Mouse (Mus musculus) embryonic facial prominence, embryonic 15.5 days (tissue): ENCODE results near the gene Tnfrsf8. TPM values are rescaled to one million over a fixed set of nuclear protein-coding genes. Genes with fewer than 3 reads are reported as not detected.

Source experiments
- ATAC-seq: fragments of 200-750 bp; cut with Nextera tagmentation; 2 replicates; pipeline ENCODE4 v1.8.0; 2017; ENCODE audit warnings: low read depth, moderate TSS enrichment; ENCODE audit not compliant: insufficient number of reproducible peaks, low FRiP score, low TSS enrichment
- H3K27ac ChIP-seq: fragments of 300-500 bp; sonication (generic); replicated peaks from 2 replicates; pipeline ENCODE4 v1.5.1; 2015; ENCODE audit warnings: mild to moderate bottlenecking, inconsistent platforms
- H3K27me3 ChIP-seq: fragments of 300-500 bp; sonication (generic); 2 replicates; pipeline ENCODE4 v1.6.1; 2015; ENCODE audit warnings: inconsistent platforms
- H3K36me3 ChIP-seq: fragments of 300-500 bp; sonication (generic); 2 replicates; pipeline ENCODE4 v1.6.1; 2015; ENCODE audit warnings: mild to moderate bottlenecking, inconsistent platforms
- H3K4me1 ChIP-seq: fragments of 300-500 bp; sonication (generic); 2 replicates; pipeline ENCODE4 v1.6.1; 2015; ENCODE audit warnings: inconsistent platforms
- H3K4me2 ChIP-seq: fragments of 300-500 bp; sonication (generic); replicated peaks from 2 replicates; pipeline ENCODE4 v1.6.1; 2015; ENCODE audit warnings: mild to moderate bottlenecking, inconsistent platforms
- H3K4me3 ChIP-seq: fragments of 300-500 bp; sonication (generic); replicated peaks from 2 replicates; pipeline ENCODE4 v1.5.1; 2015; ENCODE audit warnings: mild to moderate bottlenecking, inconsistent platforms
- H3K9ac ChIP-seq: fragments of 300-500 bp; sonication (generic); 2 replicates; pipeline ENCODE4 v1.6.1; 2015; ENCODE audit warnings: inconsistent platforms
- H3K9me3 ChIP-seq: fragments of 300-500 bp; sonication (generic); replicated peaks from 2 replicates; pipeline ENCODE4 v1.6.1; 2016; ENCODE audit warnings: inconsistent platforms
- WGBS: fragments of 180-500 bp; shearing (Covaris S2); methylation state at CpG from one replicate; pipeline ENCODE4 v1.1.7; 2015; 5-methylcytosine and 5-hydroxymethylcytosine counted together
- polyA plus RNA-seq: library from polyadenylated mRNA; unstranded; fragments of >200 nt; fragmentation: Nextera tagmentation; extraction: Ambion mirVana; gene quantifications from 2 replicates; pipeline ENCODE4 v1.2.1, GENCODE M21; 2015

Gene Tnfrsf8
- polyA plus RNA-seq, 1 experiment from 2014 or later, result 0.20 TPM

GRCm38 (mm10) chr4:145264761-145265160 lies 50.2 kb downstream of the Tnfrsf8 start:
- no peak for ATAC-seq
- no peaks in the 10 kb centered on the region for H3K9me3 ChIP-seq
- 34% methylated on average over 2 of the region's 2 CpGs for WGBS
- H3K9ac ChIP-seq, result no peak overlapping the region
- H3K4me1 ChIP-seq, result 0 out of 2 replicates have a peak, but pooled peaks cover 4% of the 10 kb centered on the region
- no peak overlapping the region for H3K4me3 ChIP-seq
- no peak overlapping the region for H3K27ac ChIP-seq
- H3K27me3 ChIP-seq, result no peaks in the 10 kb centered on the region
- H3K36me3 ChIP-seq, result no peaks in the 10 kb centered on the region
- no peak overlapping the region for H3K4me2 ChIP-seq

- no peak overlapping the region for H3K9ac ChIP-seq
- no peak overlapping the region for H3K4me2 ChIP-seq
- ATAC-seq, result no peak
- 84% methylated on average over 1 of the region's 1 CpGs for WGBS
- no peaks in the 10 kb centered on the region for H3K9me3 ChIP-seq
- H3K4me1 ChIP-seq, result 0 out of 2 replicates have a peak, but pooled peaks cover 4% of the 10 kb centered on the region
- no peak overlapping the region for H3K27ac ChIP-seq
- H3K27me3 ChIP-seq, result no peaks in the 10 kb centered on the region
- no peaks in the 10 kb centered on the region for H3K36me3 ChIP-seq
- H3K4me3 ChIP-seq, result no peak overlapping the region
Observed at GRCm38 (mm10) chr4:145263583-145263982, 51.4 kb downstream of the Tnfrsf8 start.

GRCm38 (mm10) chr4:145260802-145261201 lies 54.2 kb downstream of the Tnfrsf8 start:
- 76% methylated on average over 5 of the region's 5 CpGs for WGBS
- Histone ChIP-seq H3K4me2 (no peak overlapping the region), H3K9ac (no peak overlapping the region), H3K4me3 (no peak overlapping the region), H3K9me3 (no peaks in the 10 kb centered on the region), H3K27ac (no peak overlapping the region), H3K27me3 (no peaks in the 10 kb centered on the region), H3K4me1 (no peaks in the 10 kb centered on the region), H3K36me3 (no peaks in the 10 kb centered on the region)
- no peak for ATAC-seq

- 60% methylated on average over 5 of the region's 5 CpGs for WGBS
Observed at GRCm38 (mm10) chr4:145257751-145258434, 57.1 kb downstream of the Tnfrsf8 start.

GRCm38 (mm10) chr4:145256144-145256543 lies 58.8 kb downstream of the Tnfrsf8 start:
- H3K27ac ChIP-seq, result no peak overlapping the region
- H3K9me3 ChIP-seq, result no peaks in the 10 kb centered on the region
- no peak overlapping the region for H3K4me3 ChIP-seq
- ATAC-seq, result no peak
- H3K4me2 ChIP-seq, result no peak overlapping the region
- no peaks in the 10 kb centered on the region for H3K4me1 ChIP-seq
- H3K27me3 ChIP-seq, result no peaks in the 10 kb centered on the region
- 87% methylated on average over 5 of the region's 5 CpGs for WGBS
- H3K9ac ChIP-seq, result no peak overlapping the region
- no peaks in the 10 kb centered on the region for H3K36me3 ChIP-seq

More at GRCm38 (mm10) chr4:145257751-145258434, 57.1 kb downstream of the Tnfrsf8 start:
- H3K4me3 ChIP-seq, result no peak overlapping the region
- ATAC-seq, result no peak
- H3K27ac ChIP-seq, result no peak overlapping the region
- no peak overlapping the region for H3K9ac ChIP-seq
- no peaks in the 10 kb centered on the region for H3K9me3 ChIP-seq
- no peak overlapping the region for H3K4me2 ChIP-seq
- H3K4me1 ChIP-seq, result no peaks in the 10 kb centered on the region
- no peaks in the 10 kb centered on the region for H3K36me3 ChIP-seq
- no peaks in the 10 kb centered on the region for H3K27me3 ChIP-seq

GRCm38 (mm10) chr4:145254418-145254817 lies 60.5 kb downstream of the Tnfrsf8 start:
- Histone ChIP-seq H3K4me3 (no peak overlapping the region), H3K4me2 (no peak overlapping the region), H3K27me3 (no peaks in the 10 kb centered on the region), H3K36me3 (no peaks in the 10 kb centered on the region), H3K4me1 (no peaks in the 10 kb centered on the region), H3K9me3 (no peaks in the 10 kb centered on the region), H3K27ac (no peak overlapping the region), H3K9ac (no peak overlapping the region)
- no peak for ATAC-seq
- WGBS, result 58% methylated on average over 13 of the region's 13 CpGs

GRCm38 (mm10) chr4:145252611-145253010 lies 62.4 kb downstream of the Tnfrsf8 start:
- Histone ChIP-seq H3K4me2 (no peak overlapping the region), H3K4me3 (no peak overlapping the region), H3K9ac (no peak overlapping the region), H3K27ac (no peak overlapping the region), H3K36me3 (no peaks in the 10 kb centered on the region), H3K4me1 (no peaks in the 10 kb centered on the region), H3K27me3 (peaks cover 4% of the 10 kb centered on the region), H3K9me3 (no peaks in the 10 kb centered on the region)
- no peak for ATAC-seq
- WGBS, result 85% methylated on average over 8 of the region's 8 CpGs

- peaks cover 3% of the 10 kb centered on the region for H3K4me1 ChIP-seq
- no peaks in the 10 kb centered on the region for H3K36me3 ChIP-seq
- no peak overlapping the region for H3K4me2 ChIP-seq
- WGBS, result 86% methylated on average over 4 of the region's 4 CpGs
- no peak overlapping the region for H3K4me3 ChIP-seq
- H3K27ac ChIP-seq, result no peak overlapping the region
- ATAC-seq, result no peak
- peaks cover 15% of the 10 kb centered on the region for H3K27me3 ChIP-seq
- H3K9me3 ChIP-seq, result no peaks in the 10 kb centered on the region
- H3K9ac ChIP-seq, result no peak overlapping the region
Observed at GRCm38 (mm10) chr4:145251546-145251945, 63.4 kb downstream of the Tnfrsf8 start.

GRCm38 (mm10) chr4:145250002-145250401 lies 65.0 kb downstream of the Tnfrsf8 start:
- Histone ChIP-seq H3K9ac (no peak overlapping the region), H3K27ac (no peak overlapping the region), H3K4me1 (peaks cover 10% of the 10 kb centered on the region), H3K36me3 (no peaks in the 10 kb centered on the region), H3K4me2 (no peak overlapping the region), H3K9me3 (no peaks in the 10 kb centered on the region), H3K27me3 (peaks cover 29% of the 10 kb centered on the region), H3K4me3 (no peak overlapping the region)
- no peak for ATAC-seq
- 78% methylated on average over 4 of the region's 4 CpGs for WGBS

- no peak overlapping the region for H3K9ac ChIP-seq
- H3K4me3 ChIP-seq, result no peak overlapping the region
- WGBS, result 77% methylated on average over 2 of the region's 2 CpGs
- H3K27me3 ChIP-seq, result peaks cover 34% of the 10 kb centered on the region
- ATAC-seq, result no peak
- no peaks in the 10 kb centered on the region for H3K36me3 ChIP-seq
- no peaks in the 10 kb centered on the region for H3K9me3 ChIP-seq
- no peak overlapping the region for H3K4me2 ChIP-seq
- no peak overlapping the region for H3K27ac ChIP-seq
- H3K4me1 ChIP-seq, result peaks cover 10% of the 10 kb centered on the region
Observed at GRCm38 (mm10) chr4:145247556-145247955, 67.4 kb downstream of the Tnfrsf8 start.

GRCm38 (mm10) chr4:145246173-145247011 lies 68.6 kb downstream of the Tnfrsf8 start, which contains the start of gene Tnfrsf1b:
TSS of gene Tnfrsf1b (minus strand) at chr4:145246870.
- Histone ChIP-seq H3K36me3 (no peaks in the 10 kb centered on the region), H3K27ac (no peak within 1 kb of the TSS), H3K27me3 (peaks cover 34% of the 10 kb centered on the region), H3K9me3 (no peaks in the 10 kb centered on the region), H3K4me2 (peak within 1 kb of the TSS; percentile 65), H3K4me3 (peak within 1 kb of the TSS; percentile 40), H3K4me1 (peaks cover 10% of the 10 kb centered on the region), H3K9ac (no peak within 1 kb of the TSS)
- under 1% methylated on average over 47 of the region's 47 CpGs for WGBS
- ATAC-seq, result peak; percentile 58; the same call in 1 of the 2 replicates
